Mouse (Mus musculus) lung, embryonic 16.5 days (tissue): ENCODE measurements around the gene Stx6. TPM values are rescaled to one million over a fixed set of nuclear protein-coding genes. Genes with fewer than 3 reads are reported as not detected.

Source experiments
- ATAC-seq: fragments of 200-750 bp; cut with Nextera tagmentation; 2 replicates; pipeline ENCODE4 v1.8.0; 2017; ENCODE audit warnings: low read depth, mild to moderate bottlenecking, moderate library complexity
- H3K27ac ChIP-seq: fragments of 300-500 bp; sonication (generic); 2 replicates; pipeline ENCODE4 v1.5.1; 2014; ENCODE audit warnings: mild to moderate bottlenecking, control low read depth, low read length
- H3K27me3 ChIP-seq: fragments of 300-500 bp; sonication (generic); 2 replicates; pipeline ENCODE4 v1.6.1; 2014; ENCODE audit warnings: low read depth, low read length, mixed read lengths; ENCODE audit not compliant: control insufficient read depth, insufficient read depth
- H3K36me3 ChIP-seq: fragments of 300-500 bp; sonication (generic); 2 replicates; pipeline ENCODE4 v1.6.1; 2014; ENCODE audit warnings: low read length; ENCODE audit not compliant: control insufficient read depth, insufficient read depth
- H3K4me1 ChIP-seq: fragments of 300-500 bp; sonication (generic); replicated peaks from 2 replicates; pipeline ENCODE4 v1.6.1; 2014; ENCODE audit warnings: low read length, mixed read lengths; ENCODE audit not compliant: control insufficient read depth, insufficient read depth
- H3K4me2 ChIP-seq: fragments of 300-500 bp; sonication (generic); 2 replicates; pipeline ENCODE4 v1.6.1; 2014; ENCODE audit warnings: low read depth, low read length, control low read depth
- H3K4me3 ChIP-seq: fragments of 300-500 bp; sonication (generic); 2 replicates; pipeline ENCODE4 v1.5.1; 2014; ENCODE audit warnings: mild to moderate bottlenecking, low read length, control low read depth
- H3K9ac ChIP-seq: fragments of 300-500 bp; sonication (generic); 2 replicates; pipeline ENCODE4 v1.6.1; 2014; ENCODE audit warnings: low read length, control low read depth
- H3K9me3 ChIP-seq: fragments of 300-500 bp; sonication (generic); 2 replicates; pipeline ENCODE4 v1.6.1; 2016; ENCODE audit warnings: low read length; ENCODE audit not compliant: control insufficient read depth
- WGBS: fragments of 180-500 bp; shearing (Covaris S2); extraction: QIAGEN DNeasy Blood & Tissue Kit; methylation state at CpG from one replicate; pipeline ENCODE4 v1.1.7; 2014; 5-methylcytosine and 5-hydroxymethylcytosine counted together
- polyA plus RNA-seq: library from polyadenylated mRNA; unstranded; fragments of >200 nt; fragmentation: Nextera tagmentation; extraction: Ambion mirVana; gene quantifications from 2 replicates; pipeline ENCODE4 v1.2.1, GENCODE M21; 2015

The Stx6 gene
- polyA plus RNA-seq, 1 experiment from 2014 or later: 72.8 TPM

DNA sequence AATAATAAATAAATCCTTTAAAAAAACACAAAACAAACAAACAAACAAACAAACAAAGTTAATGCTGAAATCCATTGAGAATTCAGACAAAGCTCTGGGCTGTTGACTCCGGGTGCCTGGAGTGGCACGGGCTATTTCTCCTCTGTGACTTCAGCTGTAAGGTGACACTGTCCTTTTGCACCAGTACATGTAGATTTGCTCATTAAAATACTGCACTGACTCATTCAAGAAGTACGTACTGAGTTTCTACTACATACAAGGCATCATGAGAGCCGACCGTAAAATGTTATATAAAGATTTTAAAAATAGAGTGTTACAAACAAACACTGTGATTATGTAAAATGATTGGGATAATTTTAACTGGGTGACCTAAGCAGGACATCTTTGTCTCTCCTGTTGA is 34.1 kb upstream of the Stx6 start:
- ATAC-seq: no peak
- H3K4me1 ChIP-seq: peaks cover 2% of the 10 kb centered on the region; the same call in 1 of the 2 replicates
- H3K9ac ChIP-seq: no peak overlapping the region
- no peak overlapping the region for H3K4me3 ChIP-seq
- no peaks in the 10 kb centered on the region for H3K9me3 ChIP-seq
- 85% methylated on average over 5 of the region's 5 CpGs for WGBS
- no peaks in the 10 kb centered on the region for H3K27me3 ChIP-seq
- no peak overlapping the region for H3K4me2 ChIP-seq
- H3K36me3 ChIP-seq: no peaks in the 10 kb centered on the region
- no peak overlapping the region for H3K27ac ChIP-seq

DNA sequence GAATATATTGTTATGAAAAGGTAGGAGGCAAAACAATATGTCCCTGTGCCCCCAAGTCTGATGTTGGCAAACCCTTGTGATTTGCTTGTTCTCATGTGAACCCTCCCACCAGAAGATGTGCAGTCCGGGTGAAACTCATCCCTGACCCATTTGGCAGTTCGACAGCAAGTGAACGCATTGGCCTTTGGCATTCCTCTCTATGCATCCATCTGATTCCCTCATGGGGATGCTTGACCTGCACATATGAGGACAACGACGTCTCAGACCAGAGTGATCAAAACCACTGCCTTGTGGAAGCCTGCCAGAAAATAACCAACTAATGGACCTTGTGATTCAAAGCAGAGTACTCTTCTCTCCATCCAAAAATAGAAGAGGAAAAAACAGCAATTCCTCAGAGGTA is 31.8 kb upstream of the Stx6 start:
- no peak for ATAC-seq
- Histone ChIP-seq H3K4me1 (peaks cover 2% of the 10 kb centered on the region; the same call in 1 of the 2 replicates), H3K27ac (no peak overlapping the region), H3K9me3 (no peaks in the 10 kb centered on the region), H3K27me3 (no peaks in the 10 kb centered on the region), H3K36me3 (no peaks in the 10 kb centered on the region), H3K4me3 (no peak overlapping the region), H3K4me2 (no peak overlapping the region), H3K9ac (no peak overlapping the region)
- 74% methylated on average over 5 of the region's 5 CpGs for WGBS

DNA sequence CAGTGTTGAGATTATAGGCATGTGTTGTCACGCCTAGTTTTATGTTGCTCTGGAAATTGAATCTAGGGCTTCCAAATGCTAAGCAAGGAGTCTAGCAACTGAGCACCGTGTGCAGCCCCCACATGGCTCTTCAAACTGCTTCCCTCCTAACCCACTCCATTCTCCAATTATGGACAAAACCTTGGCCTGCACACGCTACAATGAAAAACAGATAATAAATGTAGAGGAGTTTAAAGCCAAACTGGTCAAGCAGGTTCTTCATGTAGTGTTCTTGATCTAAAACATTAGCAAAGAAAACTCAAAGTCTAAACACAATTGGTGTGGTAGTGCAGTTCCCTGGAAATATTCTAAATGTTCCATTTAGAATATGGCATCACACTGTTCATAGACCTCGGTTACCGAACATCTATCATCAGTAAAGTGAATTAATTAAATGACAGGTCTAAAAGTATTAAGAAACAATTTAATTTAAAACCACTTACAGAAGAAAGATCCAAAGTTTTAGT is 31.0 kb upstream of the Stx6 start:
- H3K27me3 ChIP-seq: no peaks in the 10 kb centered on the region
- no peak overlapping the region for H3K27ac ChIP-seq
- H3K4me3 ChIP-seq: no peak overlapping the region
- WGBS: 81% methylated on average over 5 of the region's 5 CpGs
- H3K4me1 ChIP-seq: peaks cover 2% of the 10 kb centered on the region; the same call in 1 of the 2 replicates
- H3K36me3 ChIP-seq: no peaks in the 10 kb centered on the region
- H3K9ac ChIP-seq: no peak overlapping the region
- no peak overlapping the region for H3K4me2 ChIP-seq
- no peaks in the 10 kb centered on the region for H3K9me3 ChIP-seq
- no peak for ATAC-seq

DNA sequence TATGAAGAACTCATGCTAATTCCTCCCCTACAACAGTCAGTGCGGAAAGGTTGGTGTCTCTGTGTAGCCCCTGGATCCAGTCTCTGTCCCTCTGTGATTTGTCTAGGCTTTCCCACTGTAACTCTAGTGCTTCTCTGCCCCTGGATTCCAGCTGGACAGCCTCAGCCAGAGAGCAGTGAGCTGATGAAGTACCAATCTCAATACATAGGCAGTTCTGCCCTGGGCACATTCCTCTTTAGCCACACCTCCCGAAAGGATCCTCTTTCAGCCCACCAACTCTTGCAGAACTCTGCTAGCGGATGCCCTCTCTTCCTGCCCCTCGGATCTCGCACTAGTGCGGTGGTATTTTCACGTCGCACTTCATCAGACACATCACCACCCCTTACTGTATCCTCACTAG is 23.6 kb upstream of the Stx6 start:
- WGBS: 28% methylated on average over 8 of the region's 8 CpGs
- peaks cover 7% of the 10 kb centered on the region; the same call in 1 of the 2 replicates for H3K4me1 ChIP-seq

DNA sequence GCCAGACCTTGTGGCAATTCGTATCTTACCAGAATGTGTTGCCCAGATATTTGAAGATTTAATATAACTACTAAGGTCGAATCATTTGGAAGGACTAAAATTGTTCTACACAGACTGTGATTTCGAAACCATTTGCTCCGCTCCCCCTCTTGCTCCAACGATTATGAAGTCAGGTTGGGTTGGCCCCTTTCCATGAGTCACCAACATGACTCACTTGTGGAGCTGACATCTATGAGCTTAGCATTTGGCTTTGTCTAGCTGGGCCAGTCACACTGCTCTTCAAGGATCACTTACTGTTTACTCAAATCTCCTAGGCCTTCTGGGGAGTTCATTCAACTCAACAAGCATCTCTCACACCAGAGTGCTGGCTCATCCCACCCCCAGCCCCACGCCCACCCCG is 19.7 kb upstream of the Stx6 start:
- peak; percentile 76 for ATAC-seq
- Histone ChIP-seq H3K36me3 (no peaks in the 10 kb centered on the region), H3K27me3 (no peaks in the 10 kb centered on the region), H3K27ac (no peak overlapping the region), H3K4me3 (no peak overlapping the region), H3K4me2 (no peak overlapping the region), H3K9me3 (no peaks in the 10 kb centered on the region), H3K4me1 (peaks cover 7% of the 10 kb centered on the region; the same call in 1 of the 2 replicates), H3K9ac (no peak overlapping the region)
- WGBS: 56% methylated on average over 7 of the region's 7 CpGs

More for the DNA sequence above, 23.6 kb upstream of the Stx6 start:
- Histone ChIP-seq H3K9ac (no peak overlapping the region), H3K27me3 (no peaks in the 10 kb centered on the region), H3K4me3 (no peak overlapping the region), H3K9me3 (no peaks in the 10 kb centered on the region), H3K36me3 (no peaks in the 10 kb centered on the region), H3K4me2 (no peak overlapping the region), H3K27ac (no peak overlapping the region)
- ATAC-seq: peak; percentile 67; the same call in 1 of the 2 replicates

DNA sequence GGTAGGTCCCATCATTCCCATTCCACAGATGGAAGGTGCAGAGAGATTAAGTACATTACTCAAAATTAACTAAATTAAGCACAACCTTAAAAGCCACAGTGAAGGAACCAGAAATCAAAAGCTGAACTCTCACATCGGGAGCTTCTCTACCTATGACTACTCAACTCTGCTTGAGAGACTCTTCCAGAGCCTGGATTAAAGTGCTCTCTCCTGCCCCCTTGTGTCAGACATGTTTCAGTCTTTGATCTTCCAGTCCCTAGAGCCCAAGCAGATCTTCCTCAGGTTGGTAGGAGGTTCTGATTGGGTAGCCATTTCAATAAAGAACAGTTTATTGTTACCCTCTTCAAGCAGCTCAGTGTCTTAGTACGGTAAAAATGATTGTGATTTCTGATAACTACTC is 18.4 kb upstream of the Stx6 start:
- H3K9me3 ChIP-seq: no peaks in the 10 kb centered on the region
- WGBS: 65% methylated on average over 2 of the region's 2 CpGs
- no peak; the same call in 1 of the 2 replicates for ATAC-seq

DNA sequence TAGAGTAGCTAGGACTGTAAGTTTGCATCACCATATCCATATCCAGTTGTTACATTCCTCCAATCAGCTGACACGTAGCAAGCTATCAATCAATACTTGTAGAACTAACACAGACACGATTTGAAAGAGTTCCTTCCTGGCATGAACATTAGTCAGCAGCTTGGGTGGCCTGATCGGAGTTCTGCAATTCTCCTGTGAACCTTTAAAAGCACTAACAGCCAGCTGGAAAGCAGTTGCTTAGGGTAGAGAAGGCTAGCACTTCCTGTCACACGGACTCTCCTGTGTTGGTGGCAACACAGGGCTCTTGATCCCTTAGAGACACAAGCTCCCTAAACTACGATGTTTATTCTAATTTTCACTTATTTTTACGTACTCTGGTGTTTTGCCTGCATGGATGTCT is 12.9 kb upstream of the Stx6 start:
- Histone ChIP-seq H3K4me1 (peaks cover 5% of the 10 kb centered on the region; the same call in 1 of the 2 replicates), H3K27ac (peak overlapping the region; percentile 76), H3K36me3 (no peaks in the 10 kb centered on the region), H3K27me3 (no peaks in the 10 kb centered on the region), H3K4me2 (peak overlapping the region; percentile 55), H3K9me3 (no peaks in the 10 kb centered on the region), H3K9ac (peak overlapping the region; percentile 67), H3K4me3 (peak overlapping the region; percentile 61)
- ATAC-seq: peak; percentile 79
- WGBS: 23% methylated on average over 6 of the region's 6 CpGs

More for the DNA sequence above, 18.4 kb upstream of the Stx6 start:
- Histone ChIP-seq H3K4me3 (no peak overlapping the region), H3K9ac (no peak overlapping the region), H3K36me3 (no peaks in the 10 kb centered on the region), H3K27ac (no peak overlapping the region), H3K4me2 (no peak overlapping the region), H3K4me1 (peaks cover under 1% of the 10 kb centered on the region; the same call in 1 of the 2 replicates), H3K27me3 (no peaks in the 10 kb centered on the region)

DNA sequence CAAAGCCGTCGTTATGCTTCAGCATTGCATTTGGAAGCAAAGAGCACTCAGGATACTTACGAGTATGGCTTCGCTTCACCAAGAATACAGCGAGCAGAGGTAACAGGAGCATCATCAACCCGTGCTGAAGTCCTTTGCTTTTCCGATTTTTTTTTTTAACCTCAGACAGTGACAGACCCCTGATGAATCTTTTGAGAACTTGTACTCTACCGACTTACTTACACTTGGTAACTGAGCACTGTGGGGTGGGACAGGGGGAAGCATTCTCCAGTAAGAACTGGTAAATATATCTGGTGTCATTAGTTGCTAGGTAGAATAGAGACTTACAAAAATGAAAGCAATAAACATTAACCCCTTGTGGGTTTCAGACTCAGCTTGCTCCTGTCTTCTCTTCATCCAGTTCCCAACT is 11.9 kb upstream of the Stx6 start, which contains the start of gene Mr1:
TSS of gene Mr1 (minus strand) at position 243 of the 409 bp plus-strand sequence.
- Histone ChIP-seq H3K27me3 (no peaks in the 10 kb centered on the region), H3K4me3 (peak within 1 kb of the TSS; percentile 61), H3K36me3 (no peaks in the 10 kb centered on the region), H3K9me3 (no peaks in the 10 kb centered on the region), H3K9ac (peak within 1 kb of the TSS; percentile 67), H3K4me1 (peaks cover 5% of the 10 kb centered on the region; the same call in 1 of the 2 replicates), H3K4me2 (peak within 1 kb of the TSS; percentile 55), H3K27ac (peak within 1 kb of the TSS; percentile 76)
- ATAC-seq: peak; percentile 94
- WGBS: 24% methylated on average over 8 of the region's 8 CpGs

DNA sequence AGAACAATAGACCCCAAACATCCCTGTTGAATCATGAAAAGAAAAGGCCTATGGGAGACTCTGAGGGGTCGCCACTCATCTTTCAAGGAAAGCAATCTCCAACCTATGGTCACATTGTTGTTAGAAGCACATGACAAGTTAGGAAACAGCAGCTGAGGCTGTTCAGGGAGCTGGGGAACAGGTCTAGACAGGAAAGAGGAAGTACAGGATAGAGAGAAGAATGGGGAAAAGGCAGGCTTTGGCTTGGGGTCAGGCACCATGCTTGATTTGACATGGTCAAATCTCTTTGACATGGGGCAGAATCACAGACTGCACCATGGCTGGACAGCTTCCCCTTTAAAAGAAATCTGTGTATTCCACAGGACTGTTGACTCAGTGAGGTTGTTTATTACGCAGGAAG is 11.3 kb upstream of the Stx6 start:
- Histone ChIP-seq H3K36me3 (no peaks in the 10 kb centered on the region), H3K4me3 (no peak overlapping the region), H3K9ac (no peak overlapping the region), H3K4me2 (no peak overlapping the region), H3K27ac (peak overlapping the region; percentile 12; the same call in 1 of the 2 replicates), H3K9me3 (no peaks in the 10 kb centered on the region), H3K27me3 (no peaks in the 10 kb centered on the region), H3K4me1 (peaks cover 5% of the 10 kb centered on the region; the same call in 1 of the 2 replicates)
- 81% methylated on average over 2 of the region's 2 CpGs for whole genome bisulfite sequencing
- ATAC-seq: no peak
